Mouse (Mus musculus): ENCODE results near the gene Gm3435. TPM values are rescaled to one million over a fixed set of nuclear protein-coding genes. Genes with fewer than 3 reads are reported as not detected.
"Not testable (repeated sequence)": the region's sequence is repeated elsewhere in the genome, so short reads cannot be mapped to it uniquely, and the experiment has no call there.

Gm3435 gene
- 9.0 and 10.8 TPM in 2 replicates for polyA plus RNA-seq (2016; fragmentation: Nextera tagmentation; extraction: Ambion mirVana)

- H3K27me3 ChIP-seq; H3K27ac ChIP-seq; H3K4me3 ChIP-seq (replicated peaks); H3K9ac ChIP-seq; H3K36me3 ChIP-seq (replicated peaks); H3K9me3 ChIP-seq; H3K4me1 ChIP-seq; H3K4me2 ChIP-seq: not testable (repeated sequence)
- WGBS: no CpG with 5 or more reads among the region's 60 CpGs
- ATAC-seq (ENCODE audit: low FRiP score): peak; percentile 97
These were observed at the start of gene Gm3435 for GRCm38 (mm10) chr17:15009706-15010413. Gene Gm3435 (plus strand): TSS chr17:15010176.

- H3K4me1 ChIP-seq: peaks cover 7% of the 10 kb centered on the region
- H3K36me3 ChIP-seq (replicated peaks): peaks cover 3% of the 10 kb centered on the region; the same call in 1 of the 2 replicates
- peak overlapping the region; percentile 93 for H3K4me2 ChIP-seq
- H3K9me3 ChIP-seq: no peaks in the 10 kb centered on the region
- peak overlapping the region; percentile 79 for H3K4me3 ChIP-seq (replicated peaks)
- peak overlapping the region; percentile 77 for H3K9ac ChIP-seq
- no peak overlapping the region for H3K27ac ChIP-seq
- peak; percentile 10 for ATAC-seq (ENCODE audit: low FRiP score)
- no peaks in the 10 kb centered on the region for H3K27me3 ChIP-seq
- WGBS: under 1% methylated on average over 23 of the region's 23 CpGs
These were observed 49.5 kb upstream of the Gm3435 start for GRCm38 (mm10) chr17:14960520-14960919.

DNA sequence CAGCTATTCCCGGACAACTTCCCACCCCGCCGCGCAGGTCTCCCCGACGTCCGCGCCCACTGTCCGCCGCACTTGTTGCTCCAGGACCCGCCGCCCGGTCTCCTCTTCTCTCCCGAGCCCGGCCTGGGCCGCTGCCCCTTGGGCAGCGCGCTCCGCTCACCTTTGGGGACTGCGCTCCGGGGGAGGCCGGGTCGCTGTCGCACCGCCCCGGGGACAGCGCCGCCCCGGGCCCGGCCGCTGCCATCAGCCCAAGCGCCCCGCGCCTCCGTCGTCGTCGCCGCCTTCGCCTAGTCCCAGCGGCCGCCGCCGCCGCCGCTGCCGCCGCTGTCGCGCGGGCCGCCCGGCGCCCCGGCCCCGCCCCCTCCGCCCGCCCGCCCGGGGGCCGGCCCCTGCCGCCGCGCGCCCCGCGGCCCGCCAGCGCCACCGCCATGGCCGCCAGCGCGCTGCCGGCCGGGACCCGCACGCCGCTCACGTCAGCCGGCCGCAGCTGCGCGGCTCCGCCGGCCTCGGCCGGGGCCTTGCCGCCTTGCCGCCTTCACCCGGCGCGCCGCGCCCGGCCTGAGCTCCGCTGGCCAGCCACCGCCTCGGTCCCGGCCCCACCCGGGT is 48.9 kb upstream of the Gm3435 start, which contains the start of gene Phf10:
Gene Phf10 (minus strand): TSS at position 323 of the 606 bp plus-strand sequence.
- Histone ChIP-seq H3K9ac (peak within 1 kb of the TSS; percentile 77), H3K27ac (peak within 1 kb of the TSS; percentile 69), H3K4me3 (replicated peaks) (peak within 1 kb of the TSS; percentile 79), H3K4me2 (peak within 1 kb of the TSS; percentile 93)
- H3K9me3 ChIP-seq; H3K4me1 ChIP-seq; H3K36me3 ChIP-seq (replicated peaks); H3K27me3 ChIP-seq: not testable (repeated sequence)
- peak; percentile 83 for ATAC-seq (ENCODE audit: low FRiP score)
- WGBS: under 1% methylated on average over 40 of the region's 100 CpGs

DNA sequence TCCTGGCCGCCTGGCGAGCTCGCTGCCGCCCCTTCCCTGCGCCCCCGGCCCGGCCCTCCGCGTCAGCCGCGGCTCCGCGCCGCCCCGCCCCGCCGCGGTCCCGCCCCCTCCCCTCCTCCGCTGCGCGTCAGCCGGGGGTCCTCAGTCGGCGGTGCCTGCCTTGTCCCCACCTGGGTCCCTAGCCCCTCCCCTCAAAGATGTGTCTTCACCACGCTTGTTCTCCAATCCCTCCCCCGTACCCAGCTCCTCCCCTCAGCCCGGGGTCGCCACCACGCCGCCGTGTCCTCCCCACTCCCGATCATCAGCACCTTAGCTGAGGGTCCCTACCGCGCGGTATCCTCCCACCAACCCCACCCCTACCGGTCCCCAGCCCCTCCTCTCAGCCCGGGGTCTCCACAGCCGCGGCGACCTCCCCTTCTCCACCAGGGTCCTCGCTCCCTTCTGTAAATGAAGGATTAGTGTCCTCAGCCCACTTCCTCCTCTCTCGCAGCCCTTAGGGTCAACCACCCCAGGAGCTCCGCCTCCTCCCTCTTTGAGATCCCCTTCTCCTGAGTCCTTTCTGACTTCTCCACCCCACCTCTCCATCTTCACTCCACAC is 48.3 kb upstream of the Gm3435 start:
- ATAC-seq (ENCODE audit: low FRiP score): peak; percentile 96
- no CpG with 5 or more reads among the region's 44 CpGs for whole genome bisulfite sequencing
- H3K4me1 ChIP-seq: not testable (repeated sequence)

DNA sequence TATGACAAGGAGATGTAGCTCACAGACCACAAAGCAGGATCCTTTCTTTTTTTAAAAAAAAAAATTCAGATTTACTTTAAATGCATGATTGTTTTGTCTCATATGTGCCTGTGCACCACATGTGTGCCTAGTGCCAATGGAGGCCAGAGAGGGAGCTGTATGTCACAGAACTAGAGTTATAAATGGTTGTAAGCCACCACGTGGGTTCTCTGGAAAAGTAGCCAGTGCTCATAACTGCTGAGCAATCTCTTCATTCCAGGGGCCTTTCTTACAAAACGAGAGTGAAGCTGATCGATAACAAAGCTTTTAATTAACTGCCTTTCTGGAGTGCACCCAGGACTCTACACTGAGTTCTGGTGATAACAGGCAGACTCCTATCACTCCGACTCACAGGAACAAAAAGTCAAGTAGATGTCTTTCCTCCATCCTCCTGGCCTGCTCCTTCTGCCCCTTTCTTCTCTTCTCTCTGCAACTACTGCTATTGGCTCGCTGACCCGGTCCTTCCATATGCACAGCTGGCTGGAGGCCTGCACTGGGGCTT is 41.5 kb upstream of the Gm3435 start:
- H3K27me3 ChIP-seq; ATAC-seq (ENCODE audit: low FRiP score); H3K4me3 ChIP-seq (replicated peaks); H3K9ac ChIP-seq; H3K4me1 ChIP-seq; H3K27ac ChIP-seq; H3K9me3 ChIP-seq; H3K36me3 ChIP-seq (replicated peaks); H3K4me2 ChIP-seq: not testable (repeated sequence)
- WGBS: no CpG with 5 or more reads among the region's 6 CpGs

More for the DNA sequence above, 48.3 kb upstream of the Gm3435 start:
- not testable (repeated sequence) for H3K4me2 ChIP-seq; H3K4me3 ChIP-seq (replicated peaks); H3K27ac ChIP-seq; H3K9me3 ChIP-seq; H3K9ac ChIP-seq; H3K27me3 ChIP-seq; H3K36me3 ChIP-seq (replicated peaks)

DNA sequence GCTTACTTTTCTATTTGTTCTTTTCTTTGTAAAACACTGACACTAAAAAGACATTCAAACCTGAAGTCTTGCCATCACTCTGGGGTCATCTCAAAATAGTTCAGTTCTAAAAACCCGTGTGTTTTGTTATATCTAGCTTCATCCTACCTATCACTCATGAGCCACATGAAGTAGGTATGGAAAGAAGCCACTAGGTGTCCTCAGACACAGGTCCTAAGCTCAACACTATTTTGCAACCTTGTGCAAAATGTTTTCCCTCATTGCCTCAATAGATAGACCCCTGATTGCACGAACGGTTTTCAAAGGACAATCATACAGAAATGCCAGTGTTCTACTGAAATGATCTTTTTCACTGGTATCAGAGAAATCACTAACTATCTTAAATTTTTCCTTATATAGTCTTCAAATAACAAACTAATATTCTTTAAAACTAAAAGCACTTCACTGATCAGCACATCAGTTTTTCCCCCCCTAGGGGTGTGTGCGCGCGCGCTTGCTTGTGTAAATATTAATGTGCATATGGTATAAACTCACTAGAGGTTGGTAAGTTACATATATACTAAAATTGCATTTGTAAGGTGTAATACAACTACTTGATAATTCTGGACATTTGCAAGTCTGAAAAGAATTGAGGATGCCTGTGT is 32.1 kb upstream of the Gm3435 start:
- H3K4me3 ChIP-seq (replicated peaks): 0 out of 2 replicates have a peak overlapping the region, but pooled peaks have one; percentile 19
- H3K4me2 ChIP-seq; H3K27me3 ChIP-seq; H3K9ac ChIP-seq; H3K9me3 ChIP-seq; H3K36me3 ChIP-seq (replicated peaks); H3K4me1 ChIP-seq; H3K27ac ChIP-seq: not testable (repeated sequence)
- WGBS: under 1% methylated on average over 4 of the region's 7 CpGs
- ATAC-seq (ENCODE audit: low FRiP score): peak; percentile 20; the same call in 1 of the 2 replicates

- not testable (repeated sequence) for H3K4me1 ChIP-seq; H3K27me3 ChIP-seq; H3K36me3 ChIP-seq (replicated peaks); H3K9me3 ChIP-seq; H3K4me2 ChIP-seq; H3K9ac ChIP-seq; H3K27ac ChIP-seq
- no CpG with 5 or more reads among the region's 60 CpGs for WGBS
- peak; percentile 98 for ATAC-seq (ENCODE audit: low FRiP score)
- 0 out of 2 replicates have a peak within 1 kb of the TSS, but pooled peaks have one; percentile 19 for H3K4me3 ChIP-seq (replicated peaks)
These were observed 31.5 kb upstream of the Gm3435 start, which contains the start of the genes 9030025P20Rik and Gm3417 for GRCm38 (mm10) chr17:14978362-14979038. Gene 9030025P20Rik (plus strand): TSS chr17:14978468. Gene Gm3417 (minus strand): TSS chr17:14978790.

GRCm38 (mm10) chr17:14990116-14990702 is 19.8 kb upstream of the Gm3435 start:
- 86% methylated on average over 4 of the region's 5 CpGs for WGBS
- H3K9me3 ChIP-seq; H3K4me1 ChIP-seq; ATAC-seq (ENCODE audit: low FRiP score); H3K9ac ChIP-seq; H3K4me2 ChIP-seq; H3K27ac ChIP-seq; H3K36me3 ChIP-seq (replicated peaks); H3K27me3 ChIP-seq; H3K4me3 ChIP-seq (replicated peaks): not testable (repeated sequence)

DNA sequence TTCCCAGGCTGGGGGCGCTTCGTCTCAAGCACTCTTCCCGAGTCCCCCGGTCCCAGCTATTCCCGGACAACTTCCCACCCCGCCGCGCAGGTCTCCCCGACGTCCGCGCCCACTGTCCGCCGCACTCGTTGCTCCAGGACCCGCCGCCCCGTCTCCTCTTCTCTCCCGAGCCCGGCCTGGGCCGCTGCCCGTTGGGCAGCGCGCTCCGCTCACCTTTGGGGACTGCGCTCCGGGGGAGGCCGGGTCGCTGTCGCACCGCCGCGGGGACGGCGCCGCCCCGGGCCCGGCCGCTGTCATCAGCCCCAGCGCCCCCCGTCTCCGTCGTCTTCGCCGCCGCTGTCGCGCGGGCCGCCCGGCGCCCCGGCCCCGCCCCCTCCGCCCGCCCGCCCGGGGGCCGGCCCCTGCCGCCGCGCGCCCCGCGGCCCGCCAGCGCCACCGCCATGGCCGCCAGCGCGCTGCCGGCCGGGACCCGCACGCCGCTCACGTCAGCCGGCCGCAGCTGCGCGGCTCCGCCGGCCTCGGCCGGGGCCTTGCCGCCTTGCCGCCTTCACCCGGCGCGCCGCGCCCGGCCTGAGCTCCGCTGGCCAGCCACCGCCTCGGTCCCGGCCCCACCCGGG is 17.3 kb upstream of the Gm3435 start:
- H3K4me2 ChIP-seq: not testable (repeated sequence)

GRCm38 (mm10) chr17:14993139-14993832 is 16.7 kb upstream of the Gm3435 start:
- not testable (repeated sequence) for H3K9me3 ChIP-seq; H3K36me3 ChIP-seq (replicated peaks); H3K4me2 ChIP-seq; H3K27ac ChIP-seq; H3K27me3 ChIP-seq; H3K4me3 ChIP-seq (replicated peaks); H3K4me1 ChIP-seq; H3K9ac ChIP-seq
- WGBS: no CpG with 5 or more reads among the region's 47 CpGs
- peak; percentile 94 for ATAC-seq (ENCODE audit: low FRiP score)

More for the DNA sequence above, 17.3 kb upstream of the Gm3435 start:
- H3K4me1 ChIP-seq; H3K36me3 ChIP-seq (replicated peaks); H3K27ac ChIP-seq; H3K27me3 ChIP-seq; H3K4me3 ChIP-seq (replicated peaks); H3K9me3 ChIP-seq; H3K9ac ChIP-seq: not testable (repeated sequence)
- peak; percentile 79 for ATAC-seq (ENCODE audit: low FRiP score)
- WGBS: no CpG with 5 or more reads among the region's 98 CpGs

DNA sequence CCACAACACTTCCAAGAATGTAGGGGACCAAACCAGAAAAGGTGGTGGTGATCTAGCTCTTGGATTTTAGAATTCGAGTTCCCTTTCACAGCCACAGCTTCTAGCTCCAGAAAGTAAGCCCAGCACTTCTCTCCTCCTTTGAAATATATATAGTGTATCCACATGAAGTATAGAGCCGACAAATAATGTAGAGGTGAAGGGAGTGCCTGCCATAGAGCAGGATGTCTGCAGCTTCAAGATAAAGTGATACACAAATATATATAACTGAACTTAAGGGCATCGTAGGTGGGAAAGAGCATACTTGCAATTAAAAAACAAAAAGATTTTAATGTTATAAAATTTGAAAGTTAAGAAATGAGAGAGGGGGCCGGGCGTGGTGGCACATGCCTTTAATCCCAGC is 15.8 kb upstream of the Gm3435 start:
- not testable (repeated sequence) for H3K36me3 ChIP-seq (replicated peaks); ATAC-seq (ENCODE audit: low FRiP score); H3K4me1 ChIP-seq; H3K9ac ChIP-seq; H3K27me3 ChIP-seq; H3K4me3 ChIP-seq (replicated peaks); H3K4me2 ChIP-seq; H3K27ac ChIP-seq; H3K9me3 ChIP-seq
- WGBS: no CpG with 5 or more reads among the region's 5 CpGs
